Mouse (Mus musculus) hindbrain, embryonic 15.5 days (tissue): ENCODE results near the gene Cmklr1. TPM values are rescaled to one million over a fixed set of nuclear protein-coding genes. Genes with fewer than 3 reads are reported as not detected.

Source experiments
- ATAC-seq: fragments of 200-750 bp; cut with Nextera tagmentation; 2 replicates; pipeline ENCODE4 v1.8.0; 2017; ENCODE audit warnings: low read depth, moderate number of reproducible peaks, moderate TSS enrichment; ENCODE audit not compliant: low FRiP score
- H3K27ac ChIP-seq: fragments of 300-500 bp; sonication (generic); replicated peaks from 2 replicates; pipeline ENCODE4 v1.5.1; 2015; ENCODE audit warnings: mild to moderate bottlenecking, inconsistent platforms
- H3K27me3 ChIP-seq: fragments of 300-500 bp; sonication (generic); 2 replicates; pipeline ENCODE4 v1.6.1; 2015; ENCODE audit warnings: control low read depth, inconsistent platforms
- H3K36me3 ChIP-seq: fragments of 300-500 bp; sonication (generic); 2 replicates; pipeline ENCODE4 v1.6.1; 2015; ENCODE audit warnings: control low read depth, inconsistent platforms
- H3K4me1 ChIP-seq: fragments of 300-500 bp; sonication (generic); replicated peaks from 2 replicates; pipeline ENCODE4 v1.6.1; 2015; ENCODE audit warnings: control low read depth, inconsistent platforms
- H3K4me2 ChIP-seq: fragments of 300-500 bp; sonication (generic); 2 replicates; pipeline ENCODE4 v1.6.1; 2015; ENCODE audit warnings: moderate library complexity, mild to moderate bottlenecking, inconsistent platforms
- H3K4me3 ChIP-seq: fragments of 300-500 bp; sonication (generic); 2 replicates; pipeline ENCODE4 v1.5.1; 2015; ENCODE audit warnings: mild to moderate bottlenecking, inconsistent platforms
- H3K9ac ChIP-seq: fragments of 300-500 bp; sonication (generic); 2 replicates; pipeline ENCODE4 v1.6.1; 2015; ENCODE audit warnings: inconsistent platforms
- H3K9me3 ChIP-seq: fragments of 300-500 bp; sonication (generic); 2 replicates; pipeline ENCODE4 v1.6.1; 2016; ENCODE audit warnings: control low read depth, inconsistent platforms
- WGBS: fragments of 180-500 bp; shearing (Covaris S2); methylation state at CpG from one replicate; pipeline ENCODE4 v1.1.7; 2015; 5-methylcytosine and 5-hydroxymethylcytosine counted together
- polyA plus RNA-seq: library from polyadenylated mRNA; unstranded; fragments of >200 nt; fragmentation: Nextera tagmentation; extraction: Ambion mirVana; gene quantifications from 2 replicates; pipeline ENCODE4 v1.2.1, GENCODE M21; 2015

The Cmklr1 gene
- 2.0 and 4.4 TPM in 2 replicates for polyA plus RNA-seq

DNA sequence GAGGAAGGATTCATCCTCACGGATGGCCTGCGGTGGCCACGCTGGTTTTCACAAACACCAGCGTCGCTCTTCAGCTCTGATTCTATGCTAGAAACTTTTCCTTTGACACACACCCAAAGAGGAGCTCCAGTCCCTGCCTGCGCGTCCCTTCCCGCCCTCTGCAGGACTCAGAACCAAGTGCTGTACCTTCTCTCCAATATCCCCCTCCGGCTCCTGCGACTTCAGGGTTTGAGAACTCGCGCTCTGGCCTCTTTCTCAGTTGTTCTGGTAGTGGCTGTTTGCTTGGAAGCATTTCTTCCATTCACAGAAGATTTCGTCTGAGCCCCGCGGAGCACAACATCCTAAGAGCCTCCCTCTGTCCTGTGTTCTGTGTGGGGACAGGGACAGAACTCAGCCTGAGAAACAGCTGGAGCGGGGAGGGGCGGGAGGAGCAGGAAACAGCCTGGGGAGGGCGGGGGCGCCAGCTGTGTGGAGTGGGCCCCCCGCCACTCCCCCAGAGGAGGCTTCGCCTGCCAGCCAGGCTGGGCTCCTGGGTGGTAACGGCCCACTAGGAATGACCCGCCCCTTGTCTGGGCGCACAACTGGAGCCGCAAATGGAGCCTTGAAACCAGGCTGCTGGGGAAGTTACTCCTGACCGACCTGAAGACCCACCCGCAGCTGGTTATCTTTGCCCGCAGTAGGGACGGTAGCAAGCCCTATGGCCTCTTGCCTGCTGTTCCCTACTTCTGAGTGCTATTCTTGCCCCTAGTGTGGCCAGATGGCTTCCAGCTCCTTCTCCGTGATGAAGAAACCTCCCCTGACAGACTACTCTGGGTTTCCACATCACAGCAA lies at the start of gene Cmklr1:
Gene Cmklr1 (minus strand): TSS at position 392 of the 831 bp plus-strand sequence.
- Histone ChIP-seq H3K27me3 (0 out of 2 replicates have a peak, but pooled peaks cover 2% of the 10 kb centered on the region), H3K4me1 (peaks cover 10% of the 10 kb centered on the region), H3K4me2 (peak within 1 kb of the TSS; percentile 23)

DNA sequence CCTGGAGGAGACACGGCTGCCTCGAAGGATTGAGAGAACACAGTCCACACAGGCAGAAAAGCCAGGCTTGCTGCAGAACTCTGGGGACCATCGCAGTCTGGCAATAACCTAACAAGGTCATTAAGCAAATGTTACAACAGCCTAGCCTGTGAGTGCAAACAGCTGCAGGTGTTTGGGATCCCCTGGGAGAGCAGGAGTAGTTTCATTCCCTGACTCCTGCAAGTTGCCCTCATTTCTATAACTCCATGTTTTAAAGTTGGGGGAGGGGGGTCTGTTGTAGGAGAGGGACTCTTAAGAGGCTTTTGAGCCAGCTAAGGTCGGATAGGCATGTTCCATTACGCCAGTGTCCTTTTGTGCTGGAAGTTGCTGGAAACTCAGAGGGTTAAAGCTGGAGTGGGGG lies 44.2 kb upstream of the Cmklr1 start:
- Histone ChIP-seq H3K4me1 (peaks cover 26% of the 10 kb centered on the region), H3K9ac (no peak overlapping the region), H3K27ac (peak overlapping the region; percentile 54; the same call in 1 of the 2 replicates), H3K27me3 (no peaks in the 10 kb centered on the region), H3K36me3 (no peaks in the 10 kb centered on the region), H3K4me2 (no peak overlapping the region), H3K4me3 (no peak overlapping the region), H3K9me3 (no peaks in the 10 kb centered on the region)
- WGBS: 35% methylated on average over 5 of the region's 5 CpGs
- no peak for ATAC-seq

More for the DNA sequence above, at the start of gene Cmklr1:
- no peak for ATAC-seq
- WGBS: 9% methylated on average over 29 of the region's 30 CpGs
- no peaks in the 10 kb centered on the region for H3K9me3 ChIP-seq
- H3K4me3 ChIP-seq: peak within 1 kb of the TSS; percentile 12
- H3K9ac ChIP-seq: no peak within 1 kb of the TSS
- no peak within 1 kb of the TSS for H3K27ac ChIP-seq
- no peaks in the 10 kb centered on the region for H3K36me3 ChIP-seq

DNA sequence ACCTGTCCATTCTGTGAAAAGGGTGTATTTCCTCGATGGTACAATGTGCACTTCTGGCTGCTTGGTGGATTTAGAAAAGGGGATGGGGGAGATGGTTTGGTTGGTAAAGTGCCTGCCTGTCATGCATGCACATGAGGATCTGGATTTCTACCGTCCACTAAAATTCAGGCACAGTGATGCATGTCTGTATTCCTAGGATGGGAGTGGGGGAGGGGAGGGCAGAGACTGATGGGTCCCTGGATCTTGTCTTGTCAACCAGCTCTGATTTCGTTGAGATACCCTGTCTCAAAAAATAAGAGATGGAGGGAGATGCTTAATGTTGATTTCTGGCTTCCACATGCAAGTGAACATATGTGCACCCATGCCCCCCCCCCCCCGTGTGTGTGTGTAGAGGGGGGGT lies 43.8 kb upstream of the Cmklr1 start:
- Histone ChIP-seq H3K4me1 (peaks cover 30% of the 10 kb centered on the region), H3K27ac (0 out of 2 replicates have a peak overlapping the region, but pooled peaks have one; percentile 54), H3K9me3 (no peaks in the 10 kb centered on the region), H3K9ac (no peak overlapping the region), H3K36me3 (no peaks in the 10 kb centered on the region), H3K27me3 (no peaks in the 10 kb centered on the region), H3K4me2 (no peak overlapping the region), H3K4me3 (no peak overlapping the region)
- 50% methylated on average over 4 of the region's 4 CpGs for WGBS
- ATAC-seq: no peak

DNA sequence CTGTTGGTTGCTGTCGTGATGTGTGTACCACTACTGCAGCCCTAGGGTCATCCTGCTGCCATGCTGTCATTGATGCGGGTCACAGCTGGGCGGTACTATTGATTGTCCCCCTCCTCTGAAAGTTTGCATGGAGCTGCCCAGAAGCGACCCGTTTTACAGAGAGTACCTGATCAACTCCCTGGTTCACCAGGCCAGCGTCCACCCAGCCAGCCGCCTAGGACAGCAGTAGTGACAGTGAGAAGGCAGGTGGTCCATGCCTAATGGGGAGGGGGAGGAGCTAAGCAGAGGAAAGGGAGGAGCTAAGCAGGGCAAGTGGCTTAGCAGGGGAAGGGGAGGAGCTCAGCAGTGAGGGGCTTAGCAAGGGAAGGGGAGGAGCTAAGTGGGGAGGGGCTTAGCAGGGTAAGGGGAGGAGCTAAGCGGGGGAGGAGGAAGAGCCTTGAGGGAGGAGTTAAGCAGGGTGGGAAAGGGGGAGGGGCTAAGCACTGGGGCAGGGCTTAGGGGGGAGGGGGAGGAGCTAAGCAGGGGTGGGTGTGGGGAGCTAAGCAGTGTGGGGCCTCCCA lies 43.0 kb upstream of the Cmklr1 start:
- peaks cover 36% of the 10 kb centered on the region for H3K4me1 ChIP-seq
- no peak for ATAC-seq
- no peak overlapping the region for H3K4me2 ChIP-seq
- no peak overlapping the region for H3K9ac ChIP-seq
- H3K36me3 ChIP-seq: no peaks in the 10 kb centered on the region
- WGBS: 91% methylated on average over 8 of the region's 8 CpGs
- no peak overlapping the region for H3K27ac ChIP-seq
- H3K27me3 ChIP-seq: no peaks in the 10 kb centered on the region
- no peaks in the 10 kb centered on the region for H3K9me3 ChIP-seq
- H3K4me3 ChIP-seq: no peak overlapping the region

DNA sequence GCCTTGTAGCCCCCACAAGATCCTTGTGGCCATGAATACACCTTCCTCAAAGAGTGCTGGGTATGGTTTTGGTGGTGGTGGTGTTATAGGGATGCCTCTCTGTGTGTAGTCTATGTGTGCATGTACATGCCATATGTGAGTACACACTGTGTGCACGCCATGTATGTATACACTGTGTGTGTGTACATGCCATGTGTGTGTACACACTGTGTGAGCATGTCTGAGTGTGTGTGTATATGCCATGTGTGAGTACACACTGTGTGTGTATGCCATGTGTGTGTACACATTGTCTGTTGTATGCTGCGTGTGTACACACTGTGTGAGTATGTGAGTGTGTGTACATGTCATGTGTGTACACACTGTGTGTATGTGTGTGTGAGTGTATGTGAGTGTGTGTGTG lies 40.6 kb upstream of the Cmklr1 start:
- 0 out of 2 replicates have a peak, but pooled peaks have one; percentile 12 for ATAC-seq

DNA sequence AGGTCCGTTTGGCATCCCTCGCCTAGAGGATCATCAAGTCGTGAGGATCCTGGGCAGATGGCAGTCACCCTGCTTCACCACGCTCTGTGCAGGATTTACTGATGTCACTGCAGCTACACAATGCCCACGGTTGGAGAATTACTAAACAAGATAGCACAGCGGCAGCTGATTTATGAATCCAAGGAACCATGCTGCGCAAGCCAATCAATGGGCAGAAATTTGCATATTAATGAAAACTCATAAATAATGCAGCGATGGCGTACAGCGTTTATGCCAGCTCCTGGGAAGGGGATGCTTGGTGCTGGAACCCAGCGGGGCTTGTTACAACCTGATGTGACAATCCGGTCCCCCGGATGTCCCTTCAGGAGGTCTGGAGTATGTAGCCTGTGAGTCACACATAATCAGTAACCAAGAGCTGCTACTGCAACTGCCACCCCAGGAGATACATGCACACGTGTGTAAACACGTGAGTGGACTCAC lies 39.9 kb upstream of the Cmklr1 start:
- Histone ChIP-seq H3K4me1 (peaks cover 37% of the 10 kb centered on the region), H3K4me3 (no peak overlapping the region), H3K27me3 (no peaks in the 10 kb centered on the region), H3K27ac (peak overlapping the region; percentile 51), H3K9ac (no peak overlapping the region), H3K9me3 (no peaks in the 10 kb centered on the region), H3K36me3 (no peaks in the 10 kb centered on the region), H3K4me2 (peak overlapping the region; percentile 22; the same call in 1 of the 2 replicates)
- peak; percentile 72 for ATAC-seq
- WGBS: 19% methylated on average over 15 of the region's 15 CpGs

More for the DNA sequence above, 40.6 kb upstream of the Cmklr1 start:
- Histone ChIP-seq H3K4me1 (peaks cover 37% of the 10 kb centered on the region), H3K27me3 (no peaks in the 10 kb centered on the region), H3K9ac (no peak overlapping the region), H3K4me2 (no peak overlapping the region), H3K27ac (peak overlapping the region; percentile 51; the same call in 1 of the 2 replicates), H3K36me3 (no peaks in the 10 kb centered on the region), H3K4me3 (no peak overlapping the region), H3K9me3 (no peaks in the 10 kb centered on the region)
- WGBS: 93% methylated on average over 2 of the region's 2 CpGs

DNA sequence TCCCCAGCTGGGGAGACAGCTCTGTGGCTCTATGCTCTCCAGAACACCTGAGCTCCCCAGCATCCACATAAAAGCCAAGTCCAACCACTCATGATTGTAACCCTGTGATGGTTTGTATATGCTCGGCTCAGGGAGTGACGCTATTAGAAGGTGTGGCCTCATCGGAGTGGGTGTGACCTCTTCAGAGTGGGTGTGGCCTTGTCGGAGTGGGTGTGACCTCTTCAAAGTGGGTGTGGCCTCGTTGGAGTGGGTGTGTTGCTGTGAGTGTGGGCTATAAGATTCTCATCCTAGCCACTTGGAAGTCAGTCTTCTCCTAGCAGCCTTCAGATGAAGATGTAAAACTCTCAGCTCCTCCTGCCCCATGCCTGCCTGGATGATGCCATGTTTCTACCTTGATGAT lies 37.3 kb upstream of the Cmklr1 start:
- no peak for ATAC-seq
- no peaks in the 10 kb centered on the region for H3K36me3 ChIP-seq
- no peak overlapping the region for H3K4me2 ChIP-seq
- H3K9me3 ChIP-seq: no peaks in the 10 kb centered on the region
- 82% methylated on average over 5 of the region's 5 CpGs for WGBS
- no peak overlapping the region for H3K27ac ChIP-seq
- no peaks in the 10 kb centered on the region for H3K27me3 ChIP-seq
- H3K9ac ChIP-seq: no peak overlapping the region
- no peak overlapping the region for H3K4me3 ChIP-seq
- peaks cover 32% of the 10 kb centered on the region for H3K4me1 ChIP-seq

DNA sequence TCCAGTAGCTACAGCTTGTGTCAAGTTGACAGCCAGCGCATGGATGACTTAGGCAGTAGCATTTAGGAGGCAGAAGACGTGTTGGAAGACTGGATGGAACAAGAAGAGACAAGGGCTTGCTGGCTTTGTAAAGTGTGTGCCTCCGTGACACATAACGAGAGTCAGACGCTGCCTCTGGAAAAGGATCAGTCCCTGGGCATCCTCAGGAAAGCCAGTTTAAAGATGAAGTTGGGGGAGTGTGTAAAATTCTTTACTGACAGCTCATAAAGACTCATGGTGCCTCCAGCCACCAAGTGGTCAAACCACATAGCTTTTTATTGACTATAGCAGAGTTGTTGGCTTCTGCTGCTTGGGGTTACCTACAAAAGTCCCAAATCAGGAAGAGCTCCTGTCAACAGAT lies 35.2 kb upstream of the Cmklr1 start:
- no peaks in the 10 kb centered on the region for H3K36me3 ChIP-seq
- no peak overlapping the region for H3K4me3 ChIP-seq
- no peak overlapping the region for H3K4me2 ChIP-seq
- H3K9me3 ChIP-seq: no peaks in the 10 kb centered on the region
- peaks cover 30% of the 10 kb centered on the region for H3K4me1 ChIP-seq
- WGBS: 79% methylated on average over 5 of the region's 5 CpGs
- ATAC-seq: no peak
- no peak overlapping the region for H3K9ac ChIP-seq
- H3K27me3 ChIP-seq: no peaks in the 10 kb centered on the region
- no peak overlapping the region for H3K27ac ChIP-seq

DNA sequence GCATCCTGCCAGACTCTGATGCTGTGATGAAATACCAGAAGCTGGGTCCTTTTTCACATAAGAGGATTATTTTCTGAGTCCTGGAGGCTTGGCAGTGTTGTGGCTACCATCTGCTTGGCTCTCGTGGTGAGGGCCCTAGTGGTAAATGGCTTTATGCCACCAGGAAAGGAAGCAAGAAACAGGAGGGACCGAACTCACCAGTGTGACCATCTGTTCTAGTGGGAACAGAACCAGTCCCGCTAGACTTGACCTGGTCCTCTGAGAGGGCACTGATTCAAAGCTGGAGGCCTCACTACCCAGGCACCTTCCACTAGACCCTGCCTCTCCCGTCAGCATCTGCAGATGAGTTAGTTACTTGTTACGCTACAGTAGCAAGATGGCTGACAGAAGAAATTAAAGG lies 33.0 kb upstream of the Cmklr1 start:
- no peaks in the 10 kb centered on the region for H3K36me3 ChIP-seq
- H3K9ac ChIP-seq: no peak overlapping the region
- no peak for ATAC-seq
- 61% methylated on average over 5 of the region's 5 CpGs for WGBS
- H3K4me1 ChIP-seq: 0 out of 2 replicates have a peak, but pooled peaks cover 10% of the 10 kb centered on the region
- no peak overlapping the region for H3K4me3 ChIP-seq
- no peak overlapping the region for H3K27ac ChIP-seq
- no peaks in the 10 kb centered on the region for H3K9me3 ChIP-seq
- no peak overlapping the region for H3K4me2 ChIP-seq
- no peaks in the 10 kb centered on the region for H3K27me3 ChIP-seq

DNA sequence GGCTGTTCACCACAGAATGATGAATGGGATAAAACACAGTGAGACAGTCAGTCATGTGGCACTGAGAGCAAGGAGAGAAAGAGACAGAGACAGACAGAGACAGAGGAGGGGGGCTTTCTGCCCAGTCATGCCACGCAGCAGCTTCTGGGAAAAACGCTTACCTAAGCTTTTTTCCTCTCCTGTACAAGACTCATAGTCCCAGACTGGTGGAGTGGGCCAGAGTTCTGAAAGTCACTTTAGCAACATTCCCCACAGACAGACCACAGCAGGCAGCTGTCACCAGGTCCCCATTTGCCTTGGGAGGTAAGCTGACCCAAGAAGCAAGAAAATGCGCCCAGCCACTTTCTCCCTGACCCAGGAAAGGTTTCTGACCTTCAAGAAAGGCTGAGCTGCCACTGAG lies 32.2 kb upstream of the Cmklr1 start:
- Histone ChIP-seq H3K27me3 (no peaks in the 10 kb centered on the region), H3K36me3 (no peaks in the 10 kb centered on the region), H3K4me1 (0 out of 2 replicates have a peak, but pooled peaks cover 10% of the 10 kb centered on the region), H3K4me3 (no peak overlapping the region), H3K9me3 (no peaks in the 10 kb centered on the region), H3K4me2 (no peak overlapping the region), H3K27ac (no peak overlapping the region), H3K9ac (no peak overlapping the region)
- no peak for ATAC-seq
- WGBS: 71% methylated on average over 3 of the region's 3 CpGs

DNA sequence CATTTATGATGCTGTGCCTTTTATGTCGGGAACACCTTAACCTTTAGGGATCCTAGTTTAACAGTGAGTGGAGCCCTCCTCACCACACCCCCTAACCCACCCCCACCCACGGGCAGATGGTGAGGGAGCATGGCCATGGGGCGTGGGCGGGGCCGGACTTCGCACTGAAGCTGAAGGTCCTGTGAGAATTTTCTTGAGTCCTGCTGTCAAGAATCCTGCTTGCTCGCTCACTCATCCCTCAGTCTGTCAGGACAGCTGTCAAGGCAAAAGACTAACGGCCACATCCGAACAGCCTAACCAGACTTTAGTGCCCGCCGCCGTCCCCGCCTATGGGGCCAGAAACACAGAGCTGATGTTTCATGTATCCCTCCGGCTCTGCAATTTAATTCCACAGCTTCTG lies 31.0 kb upstream of the Cmklr1 start:
- no peak for ATAC-seq
- Histone ChIP-seq H3K4me1 (0 out of 2 replicates have a peak, but pooled peaks cover 10% of the 10 kb centered on the region), H3K4me3 (no peak overlapping the region), H3K27ac (no peak overlapping the region), H3K9ac (no peak overlapping the region), H3K9me3 (no peaks in the 10 kb centered on the region), H3K36me3 (no peaks in the 10 kb centered on the region), H3K27me3 (no peaks in the 10 kb centered on the region), H3K4me2 (no peak overlapping the region)
- 63% methylated on average over 14 of the region's 14 CpGs for WGBS

DNA sequence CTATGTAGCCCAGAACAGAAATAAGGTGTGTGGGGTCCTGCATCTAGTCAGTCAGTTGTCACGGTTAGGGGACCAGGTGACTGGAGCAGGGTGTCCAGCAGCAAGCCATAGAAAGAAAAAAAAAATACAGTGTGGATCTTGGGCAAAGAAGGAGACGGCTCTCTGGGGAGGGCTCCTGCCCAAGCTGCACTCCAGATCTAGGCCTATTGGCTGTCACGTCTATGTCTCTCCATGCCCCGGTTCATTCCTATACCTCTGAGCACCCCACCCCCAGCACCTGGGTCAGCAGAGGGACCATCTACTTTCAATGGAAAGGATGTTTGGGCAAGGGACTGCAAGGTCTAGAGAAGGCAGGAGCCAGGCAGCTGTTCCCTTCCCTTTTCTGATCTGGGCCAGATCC lies 29.3 kb upstream of the Cmklr1 start:
- Histone ChIP-seq H3K4me2 (no peak overlapping the region), H3K27ac (no peak overlapping the region), H3K4me1 (0 out of 2 replicates have a peak, but pooled peaks cover 10% of the 10 kb centered on the region), H3K27me3 (no peaks in the 10 kb centered on the region), H3K4me3 (no peak overlapping the region), H3K36me3 (no peaks in the 10 kb centered on the region), H3K9ac (no peak overlapping the region), H3K9me3 (no peaks in the 10 kb centered on the region)
- WGBS: 97% methylated on average over 4 of the region's 4 CpGs
- ATAC-seq: no peak
